ENCODE assay signal across 7 mouse cellular contexts in the genomic region with DNA sequence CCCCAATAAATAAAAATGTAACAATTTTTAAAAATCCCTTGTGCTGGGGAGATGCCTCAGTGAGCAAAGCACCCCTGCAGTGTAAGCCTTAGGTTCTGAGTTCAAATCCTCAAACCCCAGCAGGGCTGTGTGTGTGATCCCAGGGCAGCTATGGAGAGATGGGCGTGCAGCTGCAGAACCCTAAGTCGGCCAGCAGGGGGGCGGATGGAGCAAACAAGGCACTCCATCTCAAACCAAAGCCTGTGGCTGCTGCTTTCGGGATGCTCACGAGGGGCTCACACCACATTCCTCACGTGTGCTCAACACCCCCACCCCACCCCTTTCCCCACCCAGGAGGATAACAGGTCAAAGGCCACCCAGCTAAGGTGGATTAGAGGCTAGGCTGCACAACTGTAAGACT. TPM values are rescaled to one million over a fixed set of nuclear protein-coding genes. Genes with fewer than 3 reads are reported as not detected.
DNase-seq lines count a peak whose midpoint lies in the region; ATAC-seq and TF ChIP-seq lines count a peak whose summit lies in the region.

No protein-coding gene starts in this region.

- no peaks in the 10 kb centered on the region for H3K27me3 ChIP-seq in kidney, embryonic 15.5 days

- intact Hi-C loops in gastrocnemius, postnatal 14 days (cut with DNase I; ENCODE audit: low total_unique reads), result no loop called here

- H3K9me3 ChIP-seq in kidney, embryonic 15.5 days (replicated peaks), result no peaks in the 10 kb centered on the region

- H3K4me1 ChIP-seq in kidney, embryonic 15.5 days, result peaks cover 29% of the 10 kb centered on the region
- H3K4me1 ChIP-seq in olfactory bulb, adult 2 months (ENCODE audit: control insufficient read depth, insufficient read depth, low read length), result peaks cover 8% of the 10 kb centered on the region; the same call in 1 of the 2 replicates

- no peak overlapping the region for H3K4me3 ChIP-seq in kidney, embryonic 15.5 days (replicated peaks)
- no peak overlapping the region for H3K4me3 ChIP-seq in olfactory bulb, adult 2 months (ENCODE audit: insufficient read depth, low read depth, low read length)

- peak; percentile 61; the same call in 1 of the 2 replicates for TF ChIP-seq CTCF in olfactory bulb, adult 2 months (IDR thresholded peaks at IDR 0.05; ENCODE audit: insufficient read depth, low read depth, low read length)

- H3K27ac ChIP-seq in kidney, embryonic 15.5 days, result 0 out of 2 replicates have a peak overlapping the region, but pooled peaks have one; percentile 42
- no peak overlapping the region for H3K27ac ChIP-seq in olfactory bulb, adult 2 months (ENCODE audit: insufficient read depth, low read depth, low read length)

- no peak overlapping the region for H3K9ac ChIP-seq in kidney, embryonic 15.5 days

- peaks cover 83% of the 10 kb centered on the region for H3K36me3 ChIP-seq in kidney, embryonic 15.5 days

- peak overlapping the region; percentile 8; the same call in 1 of the 2 replicates for H3K4me2 ChIP-seq in kidney, embryonic 15.5 days

- no peak for TF ChIP-seq POLR2A in olfactory bulb, adult 2 months (IDR thresholded peaks at IDR 0.05; ENCODE audit: insufficient read depth, low read depth, low read length)

- 16% methylated on average over 6 of the region's 6 CpGs for WGBS in kidney, embryonic 15.5 days
- WGBS in olfactory bulb, adult 2 months, result 12% methylated on average over 6 of the region's 6 CpGs

- ATAC-seq in kidney, embryonic 15.5 days (replicated peaks; ENCODE audit: low FRiP score), result peak; percentile 57

- DNase-seq in CD4-positive helper T cell, adult 2 months (ENCODE audit: low read depth, low spot score), result peak; percentile 49
- DNase-seq in MN1 (ENCODE audit: low spot score), result peak; percentile 43
- peak; percentile 66 to 72 for DNase-seq in cerebellum, postnatal 36 days
- peak; percentile 70 for DNase-seq in gastrocnemius, postnatal 14 days
- peak; percentile 69 to 79 for DNase-seq in lung, adult 18-20 months

RNA-seq across cellular contexts. Expression of a gene that starts 11.6 kb away (rescaled TPM):
- 10 to 100 TPM; 17.9 to 21.2 TPM for total RNA-seq in gastrocnemius, postnatal 14 days (2021)
- polyA plus RNA-seq in kidney, embryonic 15.5 days (2015; fragmentation: Nextera tagmentation; extraction: Ambion mirVana), result 18.7 and 23.2 TPM in 2 replicates
- polyA plus RNA-seq in olfactory bulb, adult 2 months (2012; ENCODE audit: insufficient read depth, insufficient read length, low replicate concordance, missing spikeins), result not detected in 2 replicates

RNA-seq across cellular contexts. Expression of a gene that starts 26.8 kb away (rescaled TPM):
- 1 to 10 TPM; 3.2 to 3.6 TPM for total RNA-seq in gastrocnemius, postnatal 14 days (2021)
- 126 and 135 TPM in 2 replicates for polyA plus RNA-seq in kidney, embryonic 15.5 days (2015; fragmentation: Nextera tagmentation; extraction: Ambion mirVana)
- not detected in 2 replicates for polyA plus RNA-seq in olfactory bulb, adult 2 months (2012; ENCODE audit: insufficient read depth, insufficient read length, low replicate concordance, missing spikeins)

RNA-seq across cellular contexts. Expression of a gene that starts 48.4 kb away (rescaled TPM):
- total RNA-seq in gastrocnemius, postnatal 14 days (2021), result not detected
- 4.3 and 4.9 TPM in 2 replicates for polyA plus RNA-seq in kidney, embryonic 15.5 days (2015; fragmentation: Nextera tagmentation; extraction: Ambion mirVana)
- not detected in 2 replicates for polyA plus RNA-seq in olfactory bulb, adult 2 months (2012; ENCODE audit: insufficient read depth, insufficient read length, low replicate concordance, missing spikeins)

Comparison
In these comparisons a context has a peak if more than half of its experiments do, and no peak if none do; other contexts are left out.
1. RNA of a gene that starts 11.6 kb away (polyA plus RNA-seq): 18.7 to 23.2 TPM in kidney, embryonic 15.5 days; not detected in olfactory bulb, adult 2 months; every median in the first group is over 10 times any median in the second.
2. RNA of a gene that starts 26.8 kb away (polyA plus RNA-seq): 126 to 135 TPM in kidney, embryonic 15.5 days; not detected in olfactory bulb, adult 2 months; every median in the first group is over 100 times any median in the second.
3. Peak in every context shown above with its lines, with median percentiles within 50 percentile points of each other: DNase-seq.